Mouse (Mus musculus): ENCODE data around the gene Zbtb40.

The Zbtb40 gene

GRCm38 (mm10) chr4:137048550-137049032 lies at the start of gene Zbtb40:
Gene Zbtb40 (minus strand): TSS chr4:137048801.
- in situ Hi-C loops (cut with MboI): no loop called here

- in situ Hi-C loops (cut with MboI): no loop called here
These were observed 49.4 kb upstream of the Zbtb40 start for GRCm38 (mm10) chr4:137097984-137098327.

DNA sequence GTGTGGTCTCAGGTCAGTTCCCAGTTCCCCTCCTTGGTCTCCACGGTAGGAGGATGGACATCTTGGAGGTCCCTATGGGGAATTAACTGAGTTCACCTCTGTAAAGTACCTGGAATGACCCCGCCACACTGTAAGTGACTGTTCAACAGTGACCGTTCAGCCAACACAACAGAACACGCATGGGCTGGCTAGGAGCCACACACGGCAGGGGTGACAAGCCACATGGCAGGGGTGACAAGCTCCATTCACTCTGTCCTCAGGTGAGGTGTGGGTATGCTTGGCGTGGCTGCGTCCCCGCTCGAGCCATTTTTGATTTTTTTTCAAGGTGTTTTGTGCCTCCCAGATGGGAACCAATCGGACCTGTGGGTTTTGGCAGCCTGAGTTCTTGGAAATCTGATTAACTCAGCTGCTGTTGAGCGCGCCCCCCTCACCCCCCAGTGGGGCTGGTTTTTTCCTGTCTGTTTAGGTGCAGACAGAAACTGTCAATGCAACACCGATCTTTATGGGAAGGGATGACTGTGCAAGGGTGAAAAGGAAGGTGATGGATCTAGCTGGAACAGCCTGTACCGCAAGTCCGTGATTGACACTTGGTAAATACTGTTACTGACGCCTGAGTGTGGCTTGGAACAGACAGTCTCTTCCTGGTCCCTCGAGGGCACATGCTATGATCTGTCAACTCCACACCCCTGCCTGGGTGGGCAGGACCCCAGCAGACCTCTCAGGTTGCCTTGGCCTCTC lies 48.8 kb upstream of the Zbtb40 start:
- in situ Hi-C loops (cut with MboI): no loop called here

GRCm38 (mm10) chr4:137096353-137096752 lies 47.8 kb upstream of the Zbtb40 start:
- in situ Hi-C loops (cut with MboI): no loop called here

GRCm38 (mm10) chr4:137085083-137085810 lies 36.6 kb upstream of the Zbtb40 start:
- in situ Hi-C loops (cut with MboI): no loop called here

GRCm38 (mm10) chr4:137082866-137083265 lies 34.3 kb upstream of the Zbtb40 start:
- in situ Hi-C loops (cut with MboI): no loop called here

GRCm38 (mm10) chr4:137081401-137081800 lies 32.8 kb upstream of the Zbtb40 start:
- in situ Hi-C loops (cut with MboI): no loop called here

DNA sequence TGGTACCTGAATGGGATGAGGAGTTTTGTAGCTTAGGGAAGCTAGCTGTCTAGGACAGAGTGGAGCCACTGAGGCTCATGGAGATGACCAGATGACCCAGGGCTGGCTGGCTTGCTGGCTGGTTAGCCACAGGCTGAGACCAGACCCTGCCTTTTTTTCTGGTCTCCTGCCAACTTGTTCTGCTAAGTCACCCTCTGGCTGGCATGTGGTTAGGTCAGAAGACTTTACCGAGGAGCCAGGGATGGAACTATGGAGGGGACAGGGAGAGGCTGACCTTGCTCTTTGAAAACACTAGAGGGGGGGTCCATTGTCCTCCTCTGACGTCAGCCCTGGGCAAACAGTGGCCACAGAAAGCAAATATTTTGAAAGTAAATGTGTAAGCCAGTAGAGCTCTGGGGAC lies 28.6 kb upstream of the Zbtb40 start:
- in situ Hi-C loops (cut with MboI): no loop called here

DNA sequence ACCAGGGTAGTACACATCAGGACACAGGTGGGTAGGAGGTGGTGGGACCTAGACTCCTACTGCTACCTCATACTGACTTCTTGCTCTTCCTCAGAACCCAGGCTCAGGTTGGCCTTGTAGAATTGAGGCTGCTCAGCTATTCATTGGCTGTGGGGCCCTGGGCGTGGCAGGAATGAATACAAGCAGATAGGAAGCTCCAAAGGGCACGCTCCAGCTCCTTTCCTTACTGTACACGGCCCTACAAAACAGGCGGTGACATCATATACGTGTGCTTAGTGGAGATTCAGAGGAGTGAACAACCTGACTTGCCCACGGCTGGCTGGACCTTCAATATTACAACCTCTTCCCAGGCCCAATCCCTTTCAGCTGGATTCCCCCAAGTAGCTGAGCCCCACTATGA lies 22.6 kb upstream of the Zbtb40 start:
- in situ Hi-C loops (cut with MboI): no loop called here

GRCm38 (mm10) chr4:137068491-137068890 lies 19.9 kb upstream of the Zbtb40 start:
- in situ Hi-C loops (cut with MboI): no loop called here

DNA sequence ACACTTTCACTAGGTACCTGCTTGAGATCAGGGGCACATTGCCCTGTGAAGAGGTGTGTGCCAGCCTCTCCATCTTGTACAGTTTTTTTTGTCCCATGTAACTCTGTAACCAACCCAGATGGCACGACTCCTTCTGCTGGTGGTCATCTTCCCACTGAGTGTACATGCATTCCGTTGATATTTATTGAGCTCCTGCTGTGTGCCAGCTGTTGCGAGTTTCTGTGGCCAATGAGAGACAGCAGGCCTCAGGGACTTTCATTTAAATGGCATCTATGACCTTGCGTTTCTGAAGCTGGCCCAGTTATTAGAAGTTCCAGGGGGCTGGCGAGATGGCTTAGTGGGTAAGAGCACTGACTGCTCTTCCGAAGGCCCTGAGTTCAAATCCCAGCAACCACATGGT lies 17.2 kb upstream of the Zbtb40 start:
- in situ Hi-C loops (cut with MboI): no loop called here

DNA sequence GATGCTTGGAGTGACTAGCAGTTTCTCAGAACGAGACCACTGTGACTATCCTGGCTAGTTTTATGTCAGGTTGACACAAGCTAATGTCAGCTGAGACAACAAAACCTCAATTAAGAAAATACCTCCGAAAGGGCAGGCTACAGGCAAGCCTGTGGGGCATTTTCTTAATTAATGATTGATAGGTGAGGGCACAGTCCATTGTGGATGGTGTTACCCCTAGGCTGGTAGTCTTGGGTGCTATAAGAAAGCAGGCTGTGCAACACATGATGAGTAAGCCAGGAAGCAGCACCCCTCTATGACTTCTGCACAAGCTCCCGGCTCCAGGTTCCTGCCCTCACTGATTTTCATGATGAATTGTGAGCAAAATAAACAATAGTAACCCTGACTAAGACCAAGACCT lies 6.3 kb upstream of the Zbtb40 start:
- in situ Hi-C loops (cut with MboI): no loop called here

DNA sequence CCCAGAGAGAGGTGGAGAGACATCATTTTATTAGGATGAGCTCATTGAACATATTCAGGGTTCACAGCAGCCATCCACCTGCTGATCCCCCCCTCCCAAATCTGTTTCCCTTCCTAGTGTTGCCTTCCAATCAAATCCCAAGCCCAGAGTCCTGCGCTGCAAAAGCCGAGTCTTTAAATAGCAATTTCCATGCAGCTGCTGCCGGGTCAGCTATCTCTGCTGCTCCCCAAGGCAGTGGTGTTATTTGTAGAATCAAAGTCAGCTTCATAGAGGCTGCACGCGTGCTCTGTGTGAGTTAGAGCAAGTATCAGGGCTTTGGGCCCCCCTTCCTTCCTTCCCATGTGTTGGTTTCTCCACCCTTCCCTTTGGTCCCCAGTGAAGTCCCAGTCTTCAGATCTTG lies 5.2 kb upstream of the Zbtb40 start:
- in situ Hi-C loops (cut with MboI): no loop called here

DNA sequence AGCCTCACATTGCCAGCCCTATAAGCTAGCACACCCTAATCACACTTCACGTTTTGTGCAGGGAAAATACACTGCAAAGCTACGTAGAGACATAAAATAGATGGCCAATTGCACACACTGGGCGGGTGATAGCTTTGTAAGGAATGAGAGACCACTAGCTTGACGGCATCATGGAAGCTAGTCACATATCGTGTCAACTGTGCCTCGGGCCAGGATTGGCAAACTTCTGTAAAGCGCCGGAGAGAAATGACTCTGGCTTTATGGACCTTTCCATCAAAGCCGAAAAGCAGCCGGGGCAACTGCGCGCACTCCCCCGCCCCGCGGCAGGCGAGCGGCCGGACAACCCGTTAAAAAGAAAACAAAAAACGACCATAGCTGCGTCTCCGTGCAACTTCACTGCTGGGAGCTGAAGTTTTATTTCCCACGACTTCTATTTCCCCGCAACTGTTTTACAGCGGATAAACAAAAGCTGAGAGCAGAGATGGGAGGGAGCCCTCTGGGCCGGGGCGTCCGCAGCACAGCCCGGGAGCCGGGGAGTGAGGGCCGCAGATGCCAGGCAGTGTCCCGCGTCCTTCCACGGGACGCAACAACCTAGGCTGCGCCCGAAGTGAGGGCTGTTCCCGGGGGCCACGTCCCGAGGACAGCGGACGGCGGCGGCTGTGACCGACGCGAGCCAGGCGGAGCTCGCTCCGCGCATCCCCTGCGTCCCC lies 606 bp downstream of the Zbtb40 start:
- in situ Hi-C loops (cut with MboI): no loop called here

DNA sequence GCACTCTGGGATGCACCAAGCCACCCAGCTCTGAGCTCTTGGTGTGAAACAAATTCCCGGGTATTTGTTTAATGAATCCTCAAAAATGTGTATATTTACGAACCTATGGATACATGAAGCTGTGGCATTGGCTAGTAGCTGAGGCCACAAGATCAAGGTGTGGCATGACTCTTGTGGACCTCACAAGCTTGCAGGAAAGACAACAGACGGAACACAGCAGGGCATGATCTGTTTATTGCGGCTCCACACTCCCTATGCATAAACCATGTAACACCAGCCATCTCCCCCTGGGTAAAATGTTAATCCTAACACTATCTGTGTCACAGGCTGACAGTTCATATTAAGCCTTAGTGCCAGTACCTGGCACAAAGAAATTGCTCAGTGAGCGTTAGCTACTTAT lies 2.5 kb downstream of the Zbtb40 start:
- in situ Hi-C loops (cut with MboI): no loop called here

- in situ Hi-C loops (cut with MboI): no loop called here
These were observed 4.1 kb downstream of the Zbtb40 start for GRCm38 (mm10) chr4:137044516-137044915.

- in situ Hi-C loops (cut with MboI): no loop called here
These were observed 4.8 kb downstream of the Zbtb40 start for GRCm38 (mm10) chr4:137043799-137044198.

- in situ Hi-C loops (cut with MboI): no loop called here
These were observed 6.6 kb downstream of the Zbtb40 start for GRCm38 (mm10) chr4:137042039-137042438.

GRCm38 (mm10) chr4:137041161-137041621 lies 7.4 kb downstream of the Zbtb40 start:
- in situ Hi-C loops (cut with MboI): no loop called here

- in situ Hi-C loops (cut with MboI): no loop called here
These were observed 9.2 kb downstream of the Zbtb40 start for GRCm38 (mm10) chr4:137039441-137039840.

GRCm38 (mm10) chr4:137038501-137038900 lies 10.1 kb downstream of the Zbtb40 start:
- in situ Hi-C loops (cut with MboI): no loop called here

DNA sequence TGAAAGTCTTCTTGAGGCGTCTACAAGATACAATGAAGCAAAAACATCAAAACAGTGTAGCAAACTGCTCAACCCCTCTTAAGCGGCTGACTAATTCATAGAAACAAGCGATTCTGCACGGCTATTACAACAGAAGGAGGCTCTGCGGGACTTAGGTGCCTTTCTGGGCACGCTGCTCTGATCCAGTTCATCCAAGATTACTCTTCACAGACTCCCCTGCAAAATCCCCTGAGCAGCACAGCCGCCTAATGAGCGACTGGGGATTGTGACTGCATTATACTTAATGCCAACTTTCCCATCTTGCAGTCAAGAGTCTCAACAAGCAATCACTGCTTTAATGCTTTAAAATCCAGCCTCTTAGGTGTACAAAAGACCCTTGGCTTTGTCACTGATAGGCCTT lies 10.5 kb downstream of the Zbtb40 start:
- in situ Hi-C loops (cut with MboI): no loop called here
